Mouse (Mus musculus) G1E (cell line): Measurements from ENCODE around the gene Hoxa13.

Source experiments
- CTCF ChIP-seq: IDR thresholded peaks from 2 replicates; pipeline ENCODE4 v1.5.1; 2012; ENCODE audit warnings: low read depth, low read length, inconsistent platforms, mixed read lengths
- GATA1 ChIP-seq: IDR thresholded peaks from 2 replicates; pipeline ENCODE4 v1.6.1; 2012; ENCODE audit warnings: borderline replicate concordance, low read length, inconsistent platforms, mixed read lengths

DNA sequence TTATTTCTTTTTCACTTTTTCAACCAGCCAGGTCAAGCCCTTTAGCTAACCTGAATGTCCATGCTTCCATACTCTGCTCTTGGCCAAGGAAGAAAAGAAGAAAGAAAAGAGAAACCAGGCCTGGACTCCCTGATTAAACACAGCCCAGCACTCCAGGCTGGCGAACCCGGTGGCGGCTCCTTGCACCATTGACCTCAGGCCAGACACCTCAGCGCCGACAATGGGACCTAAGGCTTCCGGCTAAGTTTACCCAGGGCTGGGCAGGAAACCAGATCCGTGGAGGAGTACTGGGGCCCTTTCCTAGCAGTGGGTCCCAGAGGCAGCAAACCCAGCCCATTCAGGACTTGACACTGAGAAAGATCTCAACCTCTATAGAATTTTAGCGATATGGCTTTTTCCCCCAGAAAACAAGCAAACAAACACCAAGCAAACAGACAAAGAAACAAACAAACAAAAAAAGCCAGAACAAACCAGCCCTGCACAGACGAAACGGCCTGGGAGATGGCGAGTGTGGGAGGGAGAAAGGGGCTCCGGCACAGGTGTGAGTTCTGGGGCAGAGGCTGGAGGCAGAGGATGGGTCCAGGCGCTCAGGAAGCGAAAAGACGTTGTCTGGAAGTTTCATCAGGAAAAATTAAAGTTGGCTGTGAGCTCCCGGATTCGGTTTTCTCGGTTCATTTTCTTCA is 28.7 kb downstream of the Hoxa13 start:
- TF ChIP-seq GATA1 (no peak), CTCF (no peak)
